Mouse (Mus musculus): ENCODE measurements around the gene Col7a1.

Gene Col7a1

GRCm38 (mm10) chr9:108985710-108986109 is 32.3 kb downstream of the Col7a1 start, which contains the start of gene Ucn2:
Gene Ucn2, plus strand, starts transcription at chr9:108986010.
- no peak for DNase-seq

GRCm38 (mm10) chr9:108987704-108988350 is 34.4 kb downstream of the Col7a1 start:
- peak; percentile 56 to 72 for DNase-seq

GRCm38 (mm10) chr9:108989802-108990461 is 36.5 kb downstream of the Col7a1 start:
- peak in 1 of 2 experiments; percentile 19 for DNase-seq

DNA sequence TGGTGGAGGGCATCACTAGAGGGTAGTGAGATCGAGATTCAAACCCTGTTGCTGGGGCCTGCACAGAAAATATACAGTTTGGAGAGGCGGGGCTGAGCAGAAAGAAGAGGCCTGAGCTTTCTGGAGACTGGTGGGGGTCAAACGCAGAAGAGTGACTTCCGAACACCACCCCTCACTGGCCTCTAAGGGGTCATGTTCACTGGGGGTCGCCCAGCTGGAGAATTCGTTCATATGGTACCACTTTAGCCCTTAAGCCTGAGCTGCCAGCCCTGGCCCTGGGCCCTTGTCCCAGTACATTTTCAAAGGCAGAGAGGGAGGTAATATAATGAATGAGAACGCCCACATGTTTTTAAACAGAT is 37.1 kb downstream of the Col7a1 start:
- DNase-seq: no peak

GRCm38 (mm10) chr9:108991428-108992084 is 38.2 kb downstream of the Col7a1 start, which contains the start of gene Pfkfb4:
Gene Pfkfb4, plus strand, starts transcription at chr9:108991778.
- DNase-seq: peak; percentile 99 to 100

DNA sequence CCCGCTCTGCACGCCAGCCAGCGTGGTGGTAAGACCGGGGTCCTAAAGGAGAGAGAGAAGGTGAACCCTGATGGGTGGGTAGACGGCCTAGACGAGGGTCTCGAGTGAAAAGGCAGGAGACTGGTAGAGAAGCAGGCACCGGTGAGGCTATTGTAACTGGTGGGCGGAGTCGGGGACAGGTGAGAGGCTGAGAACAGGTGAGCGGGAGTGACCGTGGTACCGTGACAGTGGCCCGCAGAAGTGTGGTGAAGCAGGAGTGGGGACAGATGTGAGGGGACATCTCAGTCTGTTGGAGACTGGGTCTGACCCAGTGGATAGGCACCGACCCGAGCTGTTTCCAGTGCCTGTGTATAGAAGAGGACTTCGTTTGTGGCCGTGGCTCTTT is 38.7 kb downstream of the Col7a1 start:
- DNase-seq: peak in 1 of 2 experiments; percentile 57

DNA sequence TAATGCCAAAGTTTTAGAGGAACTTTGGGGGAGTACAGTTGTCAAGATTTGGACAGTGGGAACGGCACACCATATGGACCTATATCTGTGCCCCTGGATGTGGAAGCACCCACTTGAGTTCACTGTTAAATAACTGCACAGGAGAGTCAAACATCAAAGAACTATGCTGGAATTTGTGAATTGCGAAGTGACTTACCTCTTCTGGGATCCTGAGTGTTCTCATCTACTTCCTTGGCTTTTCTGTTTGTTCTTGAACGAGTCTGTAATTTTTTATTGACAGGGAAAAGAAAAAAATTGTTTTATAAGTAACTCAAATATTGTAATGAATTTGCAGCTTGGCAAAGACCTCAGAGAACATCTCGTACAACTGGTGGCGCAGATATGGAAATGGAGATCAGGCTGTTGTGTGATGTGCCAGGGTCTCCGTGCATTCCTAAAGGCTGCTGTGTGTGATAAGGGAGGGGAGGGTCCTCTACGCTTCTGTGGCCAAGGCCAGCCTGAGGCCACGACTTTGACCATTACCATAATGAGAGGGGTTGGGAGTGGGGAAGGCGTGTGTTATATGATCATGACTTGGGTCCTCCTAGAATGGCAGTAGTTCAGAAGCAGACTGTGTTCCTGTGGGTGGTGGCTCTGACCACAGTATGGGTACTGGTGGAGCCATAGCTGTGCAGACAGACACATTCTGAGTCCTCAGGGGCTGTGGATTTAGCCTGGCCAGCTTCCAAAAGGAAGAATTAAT is 39.4 kb downstream of the Col7a1 start:
- peak in 1 of 2 experiments; percentile 24 for DNase-seq

GRCm38 (mm10) chr9:108996411-108996810 is 43.0 kb downstream of the Col7a1 start:
- DNase-seq: no peak

DNA sequence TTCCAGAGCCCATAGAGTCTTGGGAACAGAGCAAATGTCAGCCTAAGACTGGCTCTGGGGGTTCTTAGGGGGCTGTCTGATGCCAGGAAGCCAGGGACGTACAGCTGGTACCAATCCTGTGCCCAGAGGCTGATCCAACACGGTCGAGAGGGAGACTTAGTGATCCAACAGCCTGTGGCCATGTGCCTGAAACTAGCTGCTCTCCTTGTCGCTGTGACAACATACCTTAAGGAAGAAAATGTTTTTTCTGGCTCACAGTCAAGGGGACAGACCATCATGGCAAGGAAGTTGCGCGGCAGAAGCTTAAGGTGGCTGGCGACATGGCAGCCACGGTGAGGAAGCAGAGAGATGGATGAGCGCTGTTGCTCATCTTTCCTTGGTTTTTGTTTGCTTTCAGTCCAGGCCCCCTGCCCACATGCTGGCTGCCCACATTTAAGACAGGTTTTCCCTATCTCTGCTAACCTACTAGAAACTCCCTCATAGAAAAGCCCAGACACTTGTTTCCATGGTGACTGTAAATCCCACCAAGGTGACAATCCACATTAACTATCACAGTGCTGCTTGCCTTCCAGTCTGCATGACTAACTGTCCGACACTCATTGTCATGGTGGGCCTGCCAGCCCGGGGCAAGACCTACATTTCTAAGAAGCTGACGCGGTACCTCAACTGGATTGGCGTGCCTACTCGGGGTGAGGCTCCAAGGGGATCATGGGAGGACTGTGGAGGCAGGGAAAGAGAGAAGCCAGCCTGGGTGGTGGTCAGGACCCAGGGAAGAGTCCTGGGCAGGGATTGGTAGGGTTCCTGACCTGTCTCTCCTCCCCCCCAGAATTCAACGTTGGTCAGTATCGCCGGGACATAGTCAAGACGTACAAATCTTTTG is 45.1 kb downstream of the Col7a1 start:
- peak; percentile 25 to 53 for DNase-seq

GRCm38 (mm10) chr9:108999167-108999526 is 45.8 kb downstream of the Col7a1 start:
- DNase-seq: no peak

DNA sequence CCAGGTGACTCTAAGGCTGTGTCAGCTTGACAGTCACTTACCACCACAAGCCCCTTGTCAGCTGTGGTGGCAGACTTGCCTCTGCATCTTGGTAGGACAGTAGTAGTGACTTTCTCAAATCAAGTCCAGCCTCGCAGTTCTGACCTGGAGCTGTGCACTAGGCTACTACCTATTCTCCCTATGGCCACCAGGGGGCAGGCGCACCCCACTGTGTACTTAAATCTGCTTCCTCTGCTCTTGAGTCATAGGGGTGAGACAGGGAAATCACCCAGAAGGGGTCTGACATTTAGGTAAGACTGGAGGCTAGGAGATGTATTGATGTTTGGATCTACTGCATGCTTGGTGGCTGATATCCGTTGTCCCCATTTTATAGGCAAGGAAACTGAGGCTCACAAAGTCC is 47.3 kb downstream of the Col7a1 start:
- peak; percentile 59 to 63 for DNase-seq

GRCm38 (mm10) chr9:109003201-109003600 is 49.8 kb downstream of the Col7a1 start:
- DNase-seq: peak in 1 of 2 experiments; percentile 38

DNA sequence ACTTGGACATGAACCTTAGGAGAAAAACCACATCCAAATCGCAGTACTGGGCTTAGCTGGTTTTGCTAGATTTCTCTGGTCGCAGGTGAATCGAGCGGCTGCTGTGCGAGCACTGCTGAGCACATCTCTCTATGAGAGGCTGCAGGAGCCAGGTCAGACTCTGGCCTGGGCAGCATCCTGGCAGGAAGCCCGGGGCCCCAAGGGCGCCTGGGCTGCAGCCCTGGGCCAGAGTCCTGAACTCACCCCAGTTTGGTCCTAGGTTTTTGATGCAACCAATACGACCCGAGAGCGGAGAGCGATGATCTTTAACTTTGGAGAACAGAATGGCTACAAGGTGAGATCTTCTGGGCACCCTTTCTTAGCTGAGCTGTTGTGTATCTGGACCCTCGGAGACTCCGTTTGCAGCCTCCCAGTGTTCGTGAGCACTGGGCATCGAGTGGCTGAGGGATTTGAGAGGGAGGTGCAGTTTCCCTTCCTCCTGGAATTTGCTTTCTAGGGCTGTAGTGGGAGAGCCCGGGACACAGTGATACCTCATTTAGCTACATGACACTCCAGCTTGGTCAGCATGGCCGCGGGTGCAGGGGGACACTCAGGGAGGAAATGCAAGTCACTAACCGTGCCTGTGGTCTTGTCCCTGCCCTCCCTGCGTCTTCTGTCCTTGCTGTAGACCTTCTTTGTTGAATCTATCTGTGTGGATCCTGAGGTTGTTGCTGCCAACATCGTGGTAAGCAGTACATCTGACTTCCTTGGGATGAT is 53.8 kb downstream of the Col7a1 start:
- no peak for DNase-seq

DNA sequence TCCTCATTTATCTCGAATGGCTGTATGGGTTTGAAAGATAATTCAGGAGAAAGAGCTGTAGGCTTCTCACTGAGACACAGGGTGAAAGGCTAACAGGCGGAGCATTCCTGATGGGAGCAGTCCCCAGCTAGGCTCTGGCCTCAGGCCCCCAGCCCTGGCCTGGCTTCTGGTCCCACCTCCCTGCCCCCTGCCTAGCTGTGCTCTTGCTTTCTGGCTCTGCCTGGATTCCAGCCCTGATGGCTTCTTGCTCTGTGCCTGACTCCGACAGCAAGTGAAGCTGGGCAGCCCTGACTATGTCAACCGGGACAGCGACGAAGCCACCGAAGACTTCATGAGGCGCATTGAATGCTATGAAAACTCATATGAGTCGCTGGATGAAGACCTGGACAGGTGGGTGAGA is 54.7 kb downstream of the Col7a1 start:
- DNase-seq: no peak

- DNase-seq: no peak
Measured at GRCm38 (mm10) chr9:109008994-109009635, 55.7 kb downstream of the Col7a1 start.

GRCm38 (mm10) chr9:109009636-109010315 is 56.4 kb downstream of the Col7a1 start:
- no peak for DNase-seq

DNA sequence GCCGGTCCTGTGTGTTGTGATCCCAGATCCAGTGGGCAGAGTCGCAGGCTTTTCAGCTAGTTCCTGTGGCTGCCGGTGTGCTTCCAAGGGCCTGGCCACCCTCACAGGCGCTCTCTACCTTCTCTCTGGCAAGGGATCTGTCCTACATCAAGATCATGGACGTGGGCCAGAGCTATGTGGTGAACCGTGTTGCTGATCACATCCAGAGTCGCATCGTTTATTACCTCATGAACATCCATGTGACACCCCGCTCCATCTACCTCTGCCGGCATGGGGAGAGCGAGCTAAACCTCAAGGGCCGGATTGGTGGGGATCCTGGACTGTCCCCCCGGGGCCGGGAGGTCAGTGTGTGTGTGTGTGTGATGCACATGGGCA is 56.9 kb downstream of the Col7a1 start:
- DNase-seq: no peak

DNA sequence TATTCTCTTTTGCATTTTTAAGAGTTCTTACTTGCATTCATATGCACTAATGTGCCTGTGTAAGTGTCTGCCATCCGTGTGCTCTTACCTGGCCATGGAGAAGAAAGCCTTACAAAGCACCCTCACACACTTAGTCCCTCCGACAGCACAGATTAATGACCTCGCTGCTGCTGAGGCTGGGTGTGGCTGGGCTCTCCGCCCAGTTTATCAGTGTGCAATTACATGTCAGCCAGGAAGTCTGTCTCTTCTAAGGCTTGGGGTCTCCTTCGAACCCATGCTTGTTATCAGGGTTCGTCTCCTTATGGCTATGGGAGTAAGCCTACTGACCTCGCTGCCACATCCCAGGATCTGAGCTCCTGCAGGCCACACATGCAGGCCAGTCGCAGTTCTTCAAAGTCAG is 62.0 kb downstream of the Col7a1 start:
- no peak for DNase-seq

- no peak for DNase-seq
Measured at GRCm38 (mm10) chr9:109016973-109017604, 63.7 kb downstream of the Col7a1 start.

GRCm38 (mm10) chr9:109021428-109021827 is 68.0 kb downstream of the Col7a1 start:
- DNase-seq: no peak

Data from lung, adult 18-20 months (tissue).